Mouse (Mus musculus) urinary bladder, postnatal 14 days (tissue): ENCODE data around the gene Maml3.
A peak's percentile ranks its signal among the peaks of the same experiment; 100 is the strongest.

Source experiments
- DNase-seq: peaks from one replicate; pipeline ENCODE4 v3.0.0; 2021; ENCODE audit warnings: low spot score

The Maml3 gene

GRCm38 (mm10) chr3:51702701-51703286, 402.1 kb downstream of the Maml3 start:
- DNase-seq, result no peak

GRCm38 (mm10) chr3:51701950-51702349, 402.9 kb downstream of the Maml3 start:
- DNase-seq, result no peak

- peak; percentile 55 for DNase-seq
Measured at GRCm38 (mm10) chr3:51701281-51701751, 403.6 kb downstream of the Maml3 start.

- no peak for DNase-seq
Measured at GRCm38 (mm10) chr3:51700731-51701280, 404.1 kb downstream of the Maml3 start.

- DNase-seq, result no peak
Measured at GRCm38 (mm10) chr3:51700123-51700522, 404.8 kb downstream of the Maml3 start.

- DNase-seq, result no peak
Measured at GRCm38 (mm10) chr3:51697931-51698330, 406.9 kb downstream of the Maml3 start.

- DNase-seq, result no peak
Measured at GRCm38 (mm10) chr3:51695713-51696112, 409.2 kb downstream of the Maml3 start.

- DNase-seq, result no peak
Measured at GRCm38 (mm10) chr3:51694576-51694975, 410.3 kb downstream of the Maml3 start.

GRCm38 (mm10) chr3:51693196-51693595, 411.7 kb downstream of the Maml3 start:
- DNase-seq, result no peak

GRCm38 (mm10) chr3:51688725-51689124, 416.2 kb downstream of the Maml3 start:
- no peak for DNase-seq

GRCm38 (mm10) chr3:51686791-51687190, 418.1 kb downstream of the Maml3 start:
- DNase-seq, result no peak

GRCm38 (mm10) chr3:51686316-51686715, 418.6 kb downstream of the Maml3 start:
- DNase-seq, result no peak

- no peak for DNase-seq
Measured at GRCm38 (mm10) chr3:51685539-51685938, 419.3 kb downstream of the Maml3 start.

GRCm38 (mm10) chr3:51674963-51675362, 429.9 kb downstream of the Maml3 start:
- DNase-seq, result no peak

GRCm38 (mm10) chr3:51673408-51674086, 431.3 kb downstream of the Maml3 start:
- peak; percentile 85 for DNase-seq

GRCm38 (mm10) chr3:51672631-51673030, 432.2 kb downstream of the Maml3 start:
- DNase-seq, result no peak

GRCm38 (mm10) chr3:51671071-51671469, 433.8 kb downstream of the Maml3 start:
- no peak for DNase-seq

GRCm38 (mm10) chr3:51670414-51671070, 434.3 kb downstream of the Maml3 start:
- DNase-seq, result no peak

- no peak for DNase-seq
Measured at GRCm38 (mm10) chr3:51668607-51669006, 436.3 kb downstream of the Maml3 start.

GRCm38 (mm10) chr3:51662557-51662956, 442.3 kb downstream of the Maml3 start:
- DNase-seq, result no peak

GRCm38 (mm10) chr3:51661880-51662550, 442.9 kb downstream of the Maml3 start:
- no peak for DNase-seq

GRCm38 (mm10) chr3:51661376-51661775, 443.5 kb downstream of the Maml3 start:
- no peak for DNase-seq
